Mouse (Mus musculus): Measurements from ENCODE around the gene Fli1. TPM values are rescaled to one million over a fixed set of nuclear protein-coding genes. Genes with fewer than 3 reads are reported as not detected.

Fli1 gene
- 2.0 and 2.5 TPM in 2 replicates for polyA plus RNA-seq (2012; rRNA removed)
- 6.2 and 6.9 TPM in 2 replicates for polyA plus RNA-seq (2014; fragmentation: Nextera tagmentation; extraction: Ambion mirVana)

GRCm38 (mm10) chr9:32542212-32543039 is at the start of gene Fli1:
Fli1 (minus strand) TSS chr9:32542861.
- H3K27me3 ChIP-seq (ENCODE audit: control insufficient read depth, insufficient read depth, low read length), result peaks cover 77% of the 10 kb centered on the region

GRCm38 (mm10) chr9:32591732-32592582 is 49.3 kb upstream of the Fli1 start:
- peak; percentile 91 for TF ChIP-seq CTCF (IDR thresholded peaks at IDR 0.05; ENCODE audit: low read depth)
- peak; percentile 11; the same call in 1 of the 2 replicates for TF ChIP-seq EP300 (IDR thresholded peaks at IDR 0.05; ENCODE audit: low read depth)
- no peaks in the 10 kb centered on the region for H3K27me3 ChIP-seq (ENCODE audit: control insufficient read depth, insufficient read depth, low read length)
- no peak overlapping the region for H3K27ac ChIP-seq
- ATAC-seq (ENCODE audit: insufficient read depth) (peak; percentile 73), DNase-seq (ENCODE audit: low read depth in 3 of 3, low spot score in 3 of 3) (peak; percentile 66 to 68 (median 68))
- no peak overlapping the region for H3K4me3 ChIP-seq (ENCODE audit: insufficient read depth in 1 of 2, low read depth in 2 of 2, low read length in 2 of 2)
- no peaks in the 10 kb centered on the region; a peak in 1 of 4 replicates for H3K4me1 ChIP-seq (replicated peaks; ENCODE audit: control insufficient read depth in 2 of 2, insufficient read depth in 2 of 2, low read length in 1 of 2)
- no peak overlapping the region for H3K9ac ChIP-seq (replicated peaks)
- H3K4me2 ChIP-seq (ENCODE audit: low read depth), result no peak overlapping the region
- H3K36me3 ChIP-seq (replicated peaks; ENCODE audit: control insufficient read depth, insufficient read depth, low read depth), result no peaks in the 10 kb centered on the region
- 11% methylated on average over 14 of the region's 14 CpGs for WGBS (ENCODE audit: insufficient replicate concordance)
- H3K9me3 ChIP-seq (ENCODE audit: control insufficient read depth, low read length), result no peaks in the 10 kb centered on the region

More at GRCm38 (mm10) chr9:32542212-32543039, at the start of gene Fli1:
- no peak within 1 kb of the TSS for H3K9ac ChIP-seq (replicated peaks)
- peak within 1 kb of the TSS; percentile 45 to 64 for H3K4me3 ChIP-seq (ENCODE audit: insufficient read depth in 1 of 2, low read depth in 2 of 2, low read length in 2 of 2)
- H3K9me3 ChIP-seq (ENCODE audit: control insufficient read depth, low read length), result no peaks in the 10 kb centered on the region
- ATAC-seq (ENCODE audit: insufficient read depth) (no peak), DNase-seq (ENCODE audit: low read depth in 3 of 3, low spot score in 3 of 3) (no peak)
- peak within 1 kb of the TSS; percentile 53 for H3K4me2 ChIP-seq (ENCODE audit: low read depth)
- peaks cover 2 to 4% of the 10 kb centered on the region in 2 experiments; a peak in 1 of 4 replicates for H3K4me1 ChIP-seq (replicated peaks; ENCODE audit: control insufficient read depth in 2 of 2, insufficient read depth in 2 of 2, low read length in 1 of 2)
- no peaks in the 10 kb centered on the region for H3K36me3 ChIP-seq (replicated peaks; ENCODE audit: control insufficient read depth, insufficient read depth, low read depth)
- under 1% methylated on average over 41 of the region's 41 CpGs for WGBS (ENCODE audit: insufficient replicate concordance)
- no peak within 1 kb of the TSS for H3K27ac ChIP-seq
- TF ChIP-seq CTCF (IDR thresholded peaks at IDR 0.05; ENCODE audit: low read depth) (no peak), EP300 (IDR thresholded peaks at IDR 0.05; ENCODE audit: low read depth) (no peak)

- Histone ChIP-seq H3K27ac (no peak overlapping the region), H3K9me3 (ENCODE audit: control insufficient read depth, low read length) (no peaks in the 10 kb centered on the region), H3K4me3 (ENCODE audit: insufficient read depth in 1 of 2, low read depth in 2 of 2, low read length in 2 of 2) (no peak overlapping the region), H3K9ac (replicated peaks) (no peak overlapping the region), H3K4me2 (ENCODE audit: low read depth) (no peak overlapping the region), H3K36me3 (replicated peaks; ENCODE audit: control insufficient read depth, insufficient read depth, low read depth) (no peaks in the 10 kb centered on the region), H3K4me1 (replicated peaks; ENCODE audit: control insufficient read depth in 2 of 2, insufficient read depth in 2 of 2, low read length in 1 of 2) (no peaks in the 10 kb centered on the region; a peak in 1 of 4 replicates), H3K27me3 (ENCODE audit: control insufficient read depth, insufficient read depth, low read length) (no peaks in the 10 kb centered on the region)
- ATAC-seq (ENCODE audit: insufficient read depth) (no peak), DNase-seq (ENCODE audit: low read depth in 3 of 3, low spot score in 3 of 3) (no peak)
- WGBS (ENCODE audit: insufficient replicate concordance), result 61% methylated on average over 5 of the region's 5 CpGs
- no peak for TF ChIP-seq CTCF (IDR thresholded peaks at IDR 0.05; ENCODE audit: low read depth)
- no peak for TF ChIP-seq EP300 (IDR thresholded peaks at IDR 0.05; ENCODE audit: low read depth)
Measured at GRCm38 (mm10) chr9:32590571-32590970, 47.9 kb upstream of the Fli1 start.

GRCm38 (mm10) chr9:32589900-32590299 is 47.2 kb upstream of the Fli1 start:
- Histone ChIP-seq H3K27ac (no peak overlapping the region), H3K27me3 (ENCODE audit: control insufficient read depth, insufficient read depth, low read length) (no peaks in the 10 kb centered on the region), H3K9me3 (ENCODE audit: control insufficient read depth, low read length) (no peaks in the 10 kb centered on the region), H3K9ac (replicated peaks) (no peak overlapping the region), H3K4me1 (replicated peaks; ENCODE audit: control insufficient read depth in 2 of 2, insufficient read depth in 2 of 2, low read length in 1 of 2) (no peaks in the 10 kb centered on the region; a peak in 1 of 4 replicates), H3K36me3 (replicated peaks; ENCODE audit: control insufficient read depth, insufficient read depth, low read depth) (no peaks in the 10 kb centered on the region), H3K4me3 (ENCODE audit: insufficient read depth in 1 of 2, low read depth in 2 of 2, low read length in 2 of 2) (no peak overlapping the region), H3K4me2 (ENCODE audit: low read depth) (no peak overlapping the region)
- WGBS (ENCODE audit: insufficient replicate concordance), result 6% methylated on average over 8 of the region's 8 CpGs
- TF ChIP-seq CTCF (IDR thresholded peaks at IDR 0.05; ENCODE audit: low read depth) (peak; percentile 95), EP300 (IDR thresholded peaks at IDR 0.05; ENCODE audit: low read depth) (no peak)
- ATAC-seq (ENCODE audit: insufficient read depth), result peak; percentile 50; the same call in 1 of the 2 replicates
- DNase-seq (ENCODE audit: low read depth in 3 of 3, low spot score in 3 of 3), result peak; percentile 49 to 59 (median 53)

Measured in liver, embryonic 14.5 days (tissue).